Mouse (Mus musculus) kidney, postnatal 0 days (tissue): ENCODE data around the gene Cpm. TPM values are rescaled to one million over a fixed set of nuclear protein-coding genes. Genes with fewer than 3 reads are reported as not detected.

Experiments
- ATAC-seq: fragments of 200-750 bp; cut with Nextera tagmentation; replicated peaks from 2 replicates; pipeline ENCODE4 v1.8.0; 2017; ENCODE audit warnings: low read depth, moderate number of reproducible peaks, moderate TSS enrichment, moderate library complexity; ENCODE audit not compliant: low FRiP score
- DNase-seq: peaks from one replicate; pipeline ENCODE4 v3.0.0-alpha.2; 2016; ENCODE audit warnings: low spot score
- H3K27ac ChIP-seq: fragments of 300-500 bp; sonication (generic); 2 replicates; pipeline ENCODE4 v1.5.1; 2014; ENCODE audit warnings: mild to moderate bottlenecking
- H3K27me3 ChIP-seq: fragments of 300-500 bp; sonication (generic); 2 replicates; pipeline ENCODE4 v1.6.1; 2014; ENCODE audit warnings: low read length, mixed read lengths; ENCODE audit not compliant: insufficient read depth
- H3K36me3 ChIP-seq: fragments of 300-500 bp; sonication (generic); 2 replicates; pipeline ENCODE4 v1.6.1; 2014; ENCODE audit warnings: low read length, mixed read lengths; ENCODE audit not compliant: insufficient read depth
- H3K4me1 ChIP-seq: fragments of 300-500 bp; sonication (generic); replicated peaks from 2 replicates; pipeline ENCODE4 v1.6.1; 2014; ENCODE audit warnings: antibody characterized with exemption, low read length, mixed read lengths; ENCODE audit not compliant: insufficient read depth
- H3K4me2 ChIP-seq: fragments of 300-500 bp; sonication (generic); 2 replicates; pipeline ENCODE4 v1.6.1; 2014; ENCODE audit warnings: mild to moderate bottlenecking, low read length, moderate library complexity, mixed read lengths
- H3K4me3 ChIP-seq: fragments of 300-500 bp; sonication (generic); replicated peaks from 2 replicates; pipeline ENCODE4 v1.5.1; 2014; ENCODE audit warnings: low read depth, low read length
- H3K9ac ChIP-seq: fragments of 300-500 bp; sonication (generic); 2 replicates; pipeline ENCODE4 v1.6.1; 2014; ENCODE audit warnings: low read depth, low read length
- H3K9me3 ChIP-seq: fragments of 300-500 bp; sonication (generic); replicated peaks from 2 replicates; pipeline ENCODE4 v1.6.1; 2016; ENCODE audit warnings: low read length, inconsistent platforms, mixed read lengths
- CTCF ChIP-seq: IDR thresholded peaks from 2 replicates; pipeline ENCODE4 v1.5.1; 2016; ENCODE audit warnings: antibody characterized with exemption, low read depth, mild to moderate bottlenecking, moderate library complexity
- WGBS: fragments of 180-500 bp; shearing (Covaris S2); extraction: QIAGEN DNeasy Blood & Tissue Kit; methylation state at CpG from one replicate; pipeline ENCODE4 v1.1.7; 2014; 5-methylcytosine and 5-hydroxymethylcytosine counted together
- polyA plus RNA-seq: library from polyadenylated mRNA; unstranded; fragments of >200 nt; fragmentation: Nextera tagmentation; extraction: Ambion mirVana; gene quantifications from 2 replicates; pipeline ENCODE4 v1.2.1, GENCODE M21; 2015

Cpm gene
- polyA plus RNA-seq, 1 experiment from 2014 or later, result 51.7 TPM

- Histone ChIP-seq H3K27ac (no peak overlapping the region), H3K36me3 (no peaks in the 10 kb centered on the region), H3K4me2 (no peak overlapping the region), H3K9me3 (no peaks in the 10 kb centered on the region), H3K4me3 (no peak overlapping the region), H3K4me1 (no peaks in the 10 kb centered on the region), H3K9ac (no peak overlapping the region), H3K27me3 (no peaks in the 10 kb centered on the region)
- DNase-seq (no peak), ATAC-seq (no peak)
- WGBS, result 79% methylated on average over 4 of the region's 4 CpGs
- no peak for TF ChIP-seq CTCF
Observed at GRCm38 (mm10) chr10:117620530-117620929, 8.8 kb upstream of the Cpm start.

GRCm38 (mm10) chr10:117620934-117621501 is 8.3 kb upstream of the Cpm start:
- H3K4me2 ChIP-seq, result no peak overlapping the region
- H3K27me3 ChIP-seq, result no peaks in the 10 kb centered on the region
- no peaks in the 10 kb centered on the region for H3K4me1 ChIP-seq
- H3K27ac ChIP-seq, result no peak overlapping the region
- ATAC-seq, result no peak
- TF ChIP-seq CTCF, result no peak
- H3K4me3 ChIP-seq, result no peak overlapping the region
- 79% methylated on average over 3 of the region's 3 CpGs for WGBS
- H3K36me3 ChIP-seq, result no peaks in the 10 kb centered on the region
- no peak overlapping the region for H3K9ac ChIP-seq
- DNase-seq, result no peak
- H3K9me3 ChIP-seq, result no peaks in the 10 kb centered on the region

- 91% methylated on average over 12 of the region's 12 CpGs for WGBS
- H3K27ac ChIP-seq, result no peak overlapping the region
- no peak overlapping the region for H3K4me3 ChIP-seq
- H3K9me3 ChIP-seq, result no peaks in the 10 kb centered on the region
- DNase-seq (no peak), ATAC-seq (no peak)
- H3K4me1 ChIP-seq, result no peaks in the 10 kb centered on the region
- TF ChIP-seq CTCF, result no peak
- no peak overlapping the region for H3K9ac ChIP-seq
- H3K27me3 ChIP-seq, result no peaks in the 10 kb centered on the region
- no peaks in the 10 kb centered on the region for H3K36me3 ChIP-seq
- H3K4me2 ChIP-seq, result no peak overlapping the region
Observed at GRCm38 (mm10) chr10:117621616-117622533, 7.4 kb upstream of the Cpm start.

GRCm38 (mm10) chr10:117623358-117623757 is 5.9 kb upstream of the Cpm start:
- no peak overlapping the region for H3K4me3 ChIP-seq
- DNase-seq (no peak), ATAC-seq (no peak)
- TF ChIP-seq CTCF, result no peak
- H3K4me1 ChIP-seq, result no peaks in the 10 kb centered on the region
- no peak overlapping the region for H3K27ac ChIP-seq
- H3K9ac ChIP-seq, result no peak overlapping the region
- no peaks in the 10 kb centered on the region for H3K36me3 ChIP-seq
- H3K4me2 ChIP-seq, result no peak overlapping the region
- H3K27me3 ChIP-seq, result no peaks in the 10 kb centered on the region
- no peaks in the 10 kb centered on the region for H3K9me3 ChIP-seq

- TF ChIP-seq CTCF, result no peak
- no peak for DNase-seq
Observed at GRCm38 (mm10) chr10:117624222-117624621, 5.1 kb upstream of the Cpm start.

GRCm38 (mm10) chr10:117624655-117625497 is 4.4 kb upstream of the Cpm start:
- no peaks in the 10 kb centered on the region for H3K9me3 ChIP-seq
- no peak overlapping the region for H3K4me3 ChIP-seq
- ATAC-seq (no peak), DNase-seq (no peak)
- H3K27ac ChIP-seq, result no peak overlapping the region
- no peaks in the 10 kb centered on the region for H3K27me3 ChIP-seq
- no peak for TF ChIP-seq CTCF
- H3K9ac ChIP-seq, result no peak overlapping the region
- WGBS, result 49% methylated on average over 9 of the region's 9 CpGs
- H3K36me3 ChIP-seq, result no peaks in the 10 kb centered on the region
- no peak overlapping the region for H3K4me2 ChIP-seq
- no peaks in the 10 kb centered on the region for H3K4me1 ChIP-seq

More at GRCm38 (mm10) chr10:117624222-117624621, 5.1 kb upstream of the Cpm start:
- no peak overlapping the region for H3K4me2 ChIP-seq
- ATAC-seq, result no peak
- H3K9me3 ChIP-seq, result no peaks in the 10 kb centered on the region
- no peaks in the 10 kb centered on the region for H3K4me1 ChIP-seq
- no peak overlapping the region for H3K9ac ChIP-seq
- no peaks in the 10 kb centered on the region for H3K36me3 ChIP-seq
- no peak overlapping the region for H3K27ac ChIP-seq
- WGBS, result 66% methylated on average over 3 of the region's 3 CpGs
- H3K4me3 ChIP-seq, result no peak overlapping the region
- H3K27me3 ChIP-seq, result no peaks in the 10 kb centered on the region
